Mouse (Mus musculus) neural tube, embryonic 13.5 days (tissue): ENCODE data around the gene Cyp21a1. TPM values are rescaled to one million over a fixed set of nuclear protein-coding genes. Genes with fewer than 3 reads are reported as not detected.
"Not testable (repeated sequence)": the region's sequence is repeated elsewhere in the genome, so short reads cannot be mapped to it uniquely, and the experiment has no call there.

Experiments
- ATAC-seq: fragments of 200-750 bp; cut with Nextera tagmentation; 2 replicates; pipeline ENCODE4 v1.8.0; 2017; ENCODE audit warnings: low read depth, mild to moderate bottlenecking, moderate TSS enrichment, moderate library complexity
- H3K27ac ChIP-seq: fragments of 300-500 bp; sonication (generic); replicated peaks from 2 replicates; pipeline ENCODE4 v1.5.1; 2015; ENCODE audit warnings: moderate library complexity, mild to moderate bottlenecking, inconsistent platforms
- H3K27me3 ChIP-seq: fragments of 300-500 bp; sonication (generic); 2 replicates; pipeline ENCODE4 v1.6.1; 2015; ENCODE audit warnings: mild to moderate bottlenecking, inconsistent platforms
- H3K36me3 ChIP-seq: fragments of 300-500 bp; sonication (generic); 2 replicates; pipeline ENCODE4 v1.6.1; 2015; ENCODE audit warnings: mild to moderate bottlenecking, inconsistent platforms
- H3K4me1 ChIP-seq: fragments of 300-500 bp; sonication (generic); replicated peaks from 2 replicates; pipeline ENCODE4 v1.6.1; 2015; ENCODE audit warnings: inconsistent platforms
- H3K4me2 ChIP-seq: fragments of 300-500 bp; sonication (generic); 2 replicates; pipeline ENCODE4 v1.6.1; 2015; ENCODE audit warnings: inconsistent platforms, mild to moderate bottlenecking, moderate library complexity
- H3K4me3 ChIP-seq: fragments of 300-500 bp; sonication (generic); 2 replicates; pipeline ENCODE4 v1.5.1; 2015; ENCODE audit warnings: mild to moderate bottlenecking, inconsistent platforms
- H3K9ac ChIP-seq: fragments of 300-500 bp; sonication (generic); 2 replicates; pipeline ENCODE4 v1.6.1; 2015; ENCODE audit warnings: moderate library complexity, mild to moderate bottlenecking, inconsistent platforms
- H3K9me3 ChIP-seq: fragments of 300-500 bp; sonication (generic); 2 replicates; pipeline ENCODE4 v1.6.1; 2016; ENCODE audit warnings: inconsistent platforms
- WGBS: fragments of 180-500 bp; shearing (Covaris S2); methylation state at CpG from one replicate; pipeline ENCODE4 v1.1.7; 2015; 5-methylcytosine and 5-hydroxymethylcytosine counted together
- polyA plus RNA-seq: library from polyadenylated mRNA; unstranded; fragments of >200 nt; fragmentation: Nextera tagmentation; extraction: Ambion mirVana; gene quantifications from 2 replicates; pipeline ENCODE4 v1.2.1, GENCODE M21; 2015

Cyp21a1 gene
- polyA plus RNA-seq, 1 experiment from 2014 or later: not detected

- ATAC-seq: peak; percentile 81
- 4% methylated on average over 48 of the region's 48 CpGs for WGBS
Observed at GRCm38 (mm10) chr17:34836155-34836855, 31.9 kb upstream of the Cyp21a1 start.

GRCm38 (mm10) chr17:34830776-34831175 lies 26.4 kb upstream of the Cyp21a1 start:
- H3K27me3 ChIP-seq, H3K4me2 ChIP-seq, H3K27ac ChIP-seq, ATAC-seq, H3K4me1 ChIP-seq, H3K9ac ChIP-seq, H3K4me3 ChIP-seq, H3K9me3 ChIP-seq: not testable (repeated sequence)
- peaks cover 83% of the 10 kb centered on the region for H3K36me3 ChIP-seq
- WGBS: 94% methylated on average over 1 of the region's 1 CpGs

More at GRCm38 (mm10) chr17:34836155-34836855, 31.9 kb upstream of the Cyp21a1 start:
- Histone ChIP-seq H3K4me1 (peaks cover 30% of the 10 kb centered on the region), H3K27ac (peak overlapping the region; percentile 82), H3K4me2 (peak overlapping the region; percentile 100), H3K9ac (peak overlapping the region; percentile 77), H3K27me3 (no peaks in the 10 kb centered on the region), H3K9me3 (no peaks in the 10 kb centered on the region), H3K36me3 (peaks cover 64% of the 10 kb centered on the region), H3K4me3 (peak overlapping the region; percentile 84)

- Histone ChIP-seq H3K27me3 (no peaks in the 10 kb centered on the region), H3K36me3 (no peaks in the 10 kb centered on the region), H3K4me1 (no peaks in the 10 kb centered on the region), H3K4me2 (no peak overlapping the region), H3K27ac (no peak overlapping the region), H3K4me3 (no peak overlapping the region), H3K9me3 (no peaks in the 10 kb centered on the region), H3K9ac (no peak overlapping the region)
- WGBS: 86% methylated on average over 7 of the region's 7 CpGs
- no peak for ATAC-seq
Observed at GRCm38 (mm10) chr17:34814818-34815370, 10.5 kb upstream of the Cyp21a1 start.

DNA sequence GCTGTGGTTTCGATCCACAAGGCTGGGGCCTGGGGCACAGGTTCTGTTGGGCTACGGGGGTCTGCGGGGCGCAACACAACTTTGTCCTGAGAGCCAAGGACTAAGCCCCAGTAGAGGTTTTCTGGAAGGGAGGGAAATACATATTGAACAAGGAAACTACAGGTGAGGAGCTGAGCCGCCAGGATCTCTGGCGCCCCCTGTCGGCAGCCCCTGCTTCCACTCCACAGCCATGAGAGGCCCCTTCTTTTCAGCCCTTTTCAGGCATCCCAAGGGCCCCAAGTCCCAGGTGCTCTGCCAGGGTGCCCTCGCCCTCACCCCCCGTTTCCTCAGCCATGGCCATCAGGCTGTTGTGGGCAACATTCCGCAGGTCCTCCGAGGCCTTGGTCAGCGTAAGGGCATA lies 9.4 kb upstream of the Cyp21a1 start:
- H3K27ac ChIP-seq, H3K27me3 ChIP-seq, H3K4me1 ChIP-seq, ATAC-seq, H3K9ac ChIP-seq, H3K4me3 ChIP-seq, H3K4me2 ChIP-seq, H3K9me3 ChIP-seq, H3K36me3 ChIP-seq: not testable (repeated sequence)
- WGBS: 62% methylated on average over 12 of the region's 12 CpGs

- Histone ChIP-seq H3K4me2 (no peak overlapping the region), H3K27me3 (no peaks in the 10 kb centered on the region), H3K9me3 (no peaks in the 10 kb centered on the region), H3K4me3 (no peak overlapping the region), H3K36me3 (no peaks in the 10 kb centered on the region), H3K27ac (no peak overlapping the region), H3K9ac (no peak overlapping the region), H3K4me1 (no peaks in the 10 kb centered on the region)
- WGBS: 73% methylated on average over 15 of the region's 15 CpGs
- ATAC-seq: no peak
Observed at GRCm38 (mm10) chr17:34811275-34811674, 6.9 kb upstream of the Cyp21a1 start.

- H3K4me3 ChIP-seq, H3K4me1 ChIP-seq, ATAC-seq, H3K9me3 ChIP-seq, H3K36me3 ChIP-seq, H3K9ac ChIP-seq, H3K4me2 ChIP-seq, H3K27ac ChIP-seq, H3K27me3 ChIP-seq: not testable (repeated sequence)
- 82% methylated on average over 7 of the region's 8 CpGs for WGBS
Observed at GRCm38 (mm10) chr17:34810811-34811210, 6.5 kb upstream of the Cyp21a1 start.

DNA sequence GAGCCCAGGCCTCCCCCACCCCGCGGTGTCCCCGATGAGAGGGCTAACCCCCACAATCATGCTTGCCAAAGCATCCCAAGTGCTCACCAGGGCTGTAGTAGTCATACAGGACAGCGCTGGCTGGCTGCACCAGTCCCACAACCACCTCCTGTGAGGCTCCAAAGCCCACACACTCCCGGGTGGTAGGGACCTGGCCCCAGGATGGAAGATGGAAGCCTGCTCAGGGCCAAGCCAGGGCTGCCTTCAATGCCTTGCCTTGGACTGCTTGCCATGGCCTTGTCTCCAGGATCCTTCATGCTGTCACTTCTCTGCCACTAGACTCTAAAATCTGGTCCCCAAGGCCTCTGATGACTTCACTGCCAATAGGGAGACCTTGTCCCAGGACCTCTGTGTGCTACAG lies 6.0 kb upstream of the Cyp21a1 start:
- H3K4me2 ChIP-seq, H3K27ac ChIP-seq, H3K9me3 ChIP-seq, ATAC-seq, H3K36me3 ChIP-seq, H3K4me3 ChIP-seq, H3K27me3 ChIP-seq, H3K9ac ChIP-seq, H3K4me1 ChIP-seq: not testable (repeated sequence)
- 85% methylated on average over 5 of the region's 5 CpGs for WGBS

- H3K4me1 ChIP-seq: no peaks in the 10 kb centered on the region
- H3K36me3 ChIP-seq: no peaks in the 10 kb centered on the region
- H3K4me3 ChIP-seq: no peak overlapping the region
- H3K9ac ChIP-seq: no peak overlapping the region
- 84% methylated on average over 6 of the region's 6 CpGs for WGBS
- H3K4me2 ChIP-seq: no peak overlapping the region
- H3K27ac ChIP-seq: no peak overlapping the region
- peaks cover 12% of the 10 kb centered on the region; the same call in 1 of the 2 replicates for H3K9me3 ChIP-seq
- H3K27me3 ChIP-seq: no peaks in the 10 kb centered on the region
- ATAC-seq: no peak
Observed at GRCm38 (mm10) chr17:34808599-34809205, 4.3 kb upstream of the Cyp21a1 start.

DNA sequence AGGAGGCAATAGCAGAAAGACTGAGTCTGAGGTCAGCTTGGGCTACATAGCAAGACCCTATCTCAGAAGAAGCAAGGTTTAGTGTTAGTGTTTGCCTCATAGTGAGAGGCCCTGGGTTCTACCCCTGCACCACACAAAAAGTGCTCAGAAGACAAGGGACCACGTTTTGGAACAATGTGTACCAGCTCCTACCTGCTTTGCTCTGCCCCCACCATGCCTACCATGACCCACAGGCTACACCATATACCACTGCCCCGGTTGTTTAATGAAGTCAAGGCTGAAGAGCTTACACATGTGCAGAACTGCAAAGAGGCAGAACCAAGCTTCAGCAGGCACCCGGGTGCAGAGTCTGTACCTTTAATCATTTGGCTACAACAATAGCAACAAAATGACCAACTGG lies 2.8 kb upstream of the Cyp21a1 start:
- WGBS: 76% methylated on average over 3 of the region's 3 CpGs
- ATAC-seq: no peak
- Histone ChIP-seq H3K9ac (no peak overlapping the region), H3K9me3 (peaks cover 12% of the 10 kb centered on the region; the same call in 1 of the 2 replicates), H3K27ac (no peak overlapping the region), H3K4me3 (no peak overlapping the region), H3K4me1 (no peaks in the 10 kb centered on the region), H3K4me2 (no peak overlapping the region), H3K36me3 (no peaks in the 10 kb centered on the region), H3K27me3 (no peaks in the 10 kb centered on the region)

GRCm38 (mm10) chr17:34804871-34805562 lies 656 bp upstream of the Cyp21a1 start:
- Histone ChIP-seq H3K4me3 (no peak overlapping the region), H3K36me3 (no peaks in the 10 kb centered on the region), H3K4me2 (no peak overlapping the region), H3K4me1 (no peaks in the 10 kb centered on the region), H3K27me3 (no peaks in the 10 kb centered on the region), H3K9ac (no peak overlapping the region), H3K9me3 (peaks cover 12% of the 10 kb centered on the region; the same call in 1 of the 2 replicates), H3K27ac (no peak overlapping the region)
- WGBS: 74% methylated on average over 6 of the region's 6 CpGs
- ATAC-seq: no peak

DNA sequence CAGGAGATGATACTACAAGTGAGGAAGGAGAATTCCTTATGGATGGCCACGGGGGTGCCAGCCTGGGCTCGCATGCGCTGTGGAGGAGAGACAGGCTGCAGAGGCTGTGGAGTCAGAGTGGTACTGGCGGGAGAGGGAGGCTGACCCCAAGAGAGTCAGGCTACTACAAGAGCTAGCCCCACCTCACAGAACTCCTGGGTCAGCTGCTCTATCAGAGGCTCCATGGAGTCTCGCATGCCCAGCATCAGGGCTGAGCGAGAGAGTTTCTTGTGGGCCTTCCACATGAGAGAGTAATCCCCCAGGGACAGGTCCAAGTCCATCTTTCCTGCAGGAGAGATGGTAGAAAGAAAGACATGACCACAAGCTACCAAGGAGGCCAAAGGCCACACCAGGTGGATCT lies 994 bp downstream of the Cyp21a1 start:
- 92% methylated on average over 6 of the region's 6 CpGs for WGBS
- not testable (repeated sequence) for H3K4me2 ChIP-seq, H3K27ac ChIP-seq, H3K36me3 ChIP-seq, H3K4me1 ChIP-seq, H3K4me3 ChIP-seq, H3K9ac ChIP-seq, H3K27me3 ChIP-seq, ATAC-seq
- peaks cover 12% of the 10 kb centered on the region; the same call in 1 of the 2 replicates for H3K9me3 ChIP-seq

GRCm38 (mm10) chr17:34802756-34803155 lies 1.6 kb downstream of the Cyp21a1 start:
- H3K4me1 ChIP-seq, H3K4me2 ChIP-seq, H3K36me3 ChIP-seq, H3K27ac ChIP-seq, H3K9ac ChIP-seq, ATAC-seq, H3K27me3 ChIP-seq, H3K4me3 ChIP-seq: not testable (repeated sequence)
- peaks cover 12% of the 10 kb centered on the region; the same call in 1 of the 2 replicates for H3K9me3 ChIP-seq
- 89% methylated on average over 9 of the region's 9 CpGs for WGBS
